ENCODE assay signal across 12 mouse cellular contexts in genomic region chr11:84825261-84825807, GRCm38 (mm10). TPM values are rescaled to one million over a fixed set of nuclear protein-coding genes. Genes with fewer than 3 reads are reported as not detected.
DNase-seq lines count a peak whose midpoint lies in the region; ATAC-seq and TF ChIP-seq lines count a peak whose summit lies in the region.
"Had no signal": no experiment of that assay in that cellular context is flagged by ENCODE, and none has a peak within 500 bp of the region (broad histone marks: within the 10 kb centered on the region; RNA-seq: fewer than 3 reads in every experiment).

No protein-coding gene starts in this region.

- peak overlapping the region; percentile 18; the same call in 1 of the 2 replicates for H3K4me3 ChIP-seq in heart, adult 2 months
- H3K4me3 ChIP-seq in lung, embryonic 14.5 days (ENCODE audit: low read depth, low read length): no peak overlapping the region
- 0 out of 2 replicates have a peak overlapping the region, but pooled peaks have one; percentile 89 for H3K4me3 ChIP-seq in heart, postnatal 0 days (ENCODE audit: low read depth, low read length)
- peak overlapping the region; percentile 89 for H3K4me3 ChIP-seq in liver, embryonic 16.5 days (ENCODE audit: low read depth, low read length)
- H3K4me3 ChIP-seq: hindbrain, embryonic 13.5 days; limb, embryonic 10.5 days; lung, embryonic 15.5 days had no signal

- H3K79me2 ChIP-seq in heart, adult 2 months (replicated peaks; ENCODE audit: control insufficient read depth, insufficient read depth, low read length): 0 out of 2 replicates have a peak, but pooled peaks cover 1% of the 10 kb centered on the region

- peaks cover 12% of the 10 kb centered on the region for H3K36me3 ChIP-seq in heart, adult 2 months (ENCODE audit: control insufficient read depth, insufficient read depth, low read length)
- H3K36me3 ChIP-seq in lung, embryonic 14.5 days (ENCODE audit: insufficient read depth): no peaks in the 10 kb centered on the region
- H3K36me3 ChIP-seq in heart, postnatal 0 days (replicated peaks; ENCODE audit: control insufficient read depth, insufficient read depth, low read length): peaks cover 21% of the 10 kb centered on the region
- peaks cover 37% of the 10 kb centered on the region for H3K36me3 ChIP-seq in liver, embryonic 16.5 days (ENCODE audit: control insufficient read depth, insufficient read depth)
- H3K36me3 ChIP-seq: lung, embryonic 15.5 days had no signal

- peak; percentile 17 to 25 for DNase-seq in heart, adult 2 months
- DNase-seq in heart, postnatal 4 days: no peak
- DNase-seq in lung, embryonic 14.5 days: no peak
- no peak for DNase-seq in lung, postnatal 14 days
- DNase-seq in heart, postnatal 0 days (ENCODE audit: low spot score): no peak
- no peak for DNase-seq in right cerebral cortex, postnatal 4 days
- no peak for DNase-seq in layer of hippocampus, adult 18-20 months (ENCODE audit: low spot score in 2 of 2)
- DNase-seq: midbrain, embryonic 14.5 days had no signal

- peak overlapping the region; percentile 27; the same call in 1 of the 2 replicates for H3K4me2 ChIP-seq in lung, embryonic 14.5 days
- H3K4me2 ChIP-seq in heart, postnatal 0 days (ENCODE audit: low read depth, low read length): peak overlapping the region; percentile 74
- H3K4me2 ChIP-seq in liver, embryonic 16.5 days (ENCODE audit: low read depth, low read length): peak overlapping the region; percentile 94
- H3K4me2 ChIP-seq: hindbrain, embryonic 13.5 days; lung, embryonic 15.5 days had no signal

- TF ChIP-seq POLR2A in heart, adult 2 months (IDR thresholded peaks at IDR 0.05; ENCODE audit: insufficient read depth, low read depth, low read length): no peak

- H3K27me3 ChIP-seq in heart, adult 2 months (ENCODE audit: control insufficient read depth, insufficient read depth, low read length): no peaks in the 10 kb centered on the region
- no peaks in the 10 kb centered on the region for H3K27me3 ChIP-seq in lung, embryonic 14.5 days (ENCODE audit: insufficient read depth, low read length)
- no peaks in the 10 kb centered on the region for H3K27me3 ChIP-seq in heart, postnatal 0 days (ENCODE audit: control insufficient read depth, insufficient read depth, low read length)
- H3K27me3 ChIP-seq in liver, embryonic 16.5 days (ENCODE audit: control insufficient read depth, insufficient read depth, low read depth, low read length): no peaks in the 10 kb centered on the region
- H3K27me3 ChIP-seq: hindbrain, embryonic 13.5 days; lung, embryonic 15.5 days had no signal

- no peaks in the 10 kb centered on the region for H3K9me3 ChIP-seq in lung, embryonic 14.5 days (ENCODE audit: low read depth, low read length)
- H3K9me3 ChIP-seq in heart, postnatal 0 days (replicated peaks; ENCODE audit: control insufficient read depth, low read length): no peaks in the 10 kb centered on the region
- no peaks in the 10 kb centered on the region for H3K9me3 ChIP-seq in liver, embryonic 16.5 days (replicated peaks; ENCODE audit: control insufficient read depth, low read length)
- H3K9me3 ChIP-seq: hindbrain, embryonic 13.5 days; limb, embryonic 10.5 days; lung, embryonic 15.5 days had no signal

- TF ChIP-seq EP300 in heart, adult 2 months (IDR thresholded peaks at IDR 0.05; ENCODE audit: insufficient read depth, low read depth, low read length): no peak
- TF ChIP-seq EP300 in heart, postnatal 0 days (IDR thresholded peaks at IDR 0.05; ENCODE audit: low read depth): no peak

- no peak for TF ChIP-seq CTCF in heart, adult 2 months (IDR thresholded peaks at IDR 0.05)
- TF ChIP-seq CTCF in lung, embryonic 14.5 days (IDR thresholded peaks at IDR 0.05; ENCODE audit: low read depth): no peak
- no peak for TF ChIP-seq CTCF in heart, postnatal 0 days (IDR thresholded peaks at IDR 0.05; ENCODE audit: low read depth)

- intact Hi-C loops in heart, adult 2 months (cut with DNase I): no loop called here

- peak overlapping the region; percentile 89 for H3K27ac ChIP-seq in heart, adult 2 months
- no peak overlapping the region for H3K27ac ChIP-seq in lung, embryonic 14.5 days (ENCODE audit: low read depth)
- H3K27ac ChIP-seq in heart, postnatal 0 days (ENCODE audit: low read depth): peak overlapping the region; percentile 97
- peak overlapping the region; percentile 96 for H3K27ac ChIP-seq in liver, embryonic 16.5 days (ENCODE audit: low read length)
- H3K27ac ChIP-seq: hindbrain, embryonic 13.5 days; limb, embryonic 10.5 days; lung, embryonic 15.5 days had no signal

- H3K9ac ChIP-seq in heart, adult 2 months (ENCODE audit: low read depth, low read length): peak overlapping the region; percentile 59
- no peak overlapping the region for H3K9ac ChIP-seq in lung, embryonic 14.5 days
- H3K9ac ChIP-seq in heart, postnatal 0 days (replicated peaks; ENCODE audit: low read depth, low read length): peak overlapping the region; percentile 48
- peak overlapping the region; percentile 95 for H3K9ac ChIP-seq in liver, embryonic 16.5 days (ENCODE audit: low read depth, low read length)
- H3K9ac ChIP-seq: hindbrain, embryonic 13.5 days; lung, embryonic 15.5 days had no signal

- ATAC-seq in lung, embryonic 14.5 days (ENCODE audit: insufficient read depth): no peak
- ATAC-seq in heart, postnatal 0 days (ENCODE audit: insufficient read depth, low read depth): no peak
- ATAC-seq in liver, embryonic 16.5 days (ENCODE audit: low read depth): no peak

- peaks cover 9% of the 10 kb centered on the region for H3K4me1 ChIP-seq in heart, adult 2 months (ENCODE audit: control insufficient read depth, insufficient read depth, low read length)
- H3K4me1 ChIP-seq in lung, embryonic 14.5 days (ENCODE audit: insufficient read depth): 0 out of 2 replicates have a peak, but pooled peaks cover 2% of the 10 kb centered on the region
- peaks cover 45% of the 10 kb centered on the region for H3K4me1 ChIP-seq in heart, postnatal 0 days (ENCODE audit: control insufficient read depth, insufficient read depth)
- peaks cover 46% of the 10 kb centered on the region for H3K4me1 ChIP-seq in liver, embryonic 16.5 days (ENCODE audit: control insufficient read depth, low read depth, low read length)

- 64% methylated on average over 10 of the region's 10 CpGs for WGBS in heart, adult 2 months
- WGBS in lung, embryonic 14.5 days: 79% methylated on average over 10 of the region's 10 CpGs
- 68% methylated on average over 10 of the region's 10 CpGs for WGBS in heart, postnatal 0 days
- 84% methylated on average over 10 of the region's 10 CpGs for WGBS in liver, embryonic 16.5 days (ENCODE audit: insufficient replicate concordance)

RNA-seq across cellular contexts. Expression of gene Dhrs11, which starts 3.5 kb away (rescaled TPM):
- total RNA-seq in heart, adult 2 months (2021): 100 to 1,000 TPM in 1 of 2 experiments, 10 to 100 TPM in 1; 87.7 to 108 TPM
- polyA plus RNA-seq in heart, adult 2 months (2012; rRNA removed): 186 and 232 TPM in 2 replicates
- 10 to 100 TPM; 78.8 to 81.5 TPM for total RNA-seq in heart, postnatal 4 days (2021)
- 11.1 and 11.4 TPM in 2 replicates for polyA plus RNA-seq in lung, embryonic 14.5 days (2014; fragmentation: Nextera tagmentation; extraction: Ambion mirVana)
- 148 and 166 TPM in 2 replicates for total RNA-seq in heart, postnatal 0 days (2014; rRNA removed; ENCODE audit: low replicate concordance)
- polyA plus RNA-seq in heart, postnatal 0 days (2015; fragmentation: Nextera tagmentation; extraction: Ambion mirVana): 110 TPM in 2 replicates
- 231 and 247 TPM in 2 replicates for polyA plus RNA-seq in liver, embryonic 16.5 days (2015; fragmentation: Nextera tagmentation; extraction: Ambion mirVana)
- total RNA-seq in layer of hippocampus, adult 18-20 months (2021): 1 to 10 TPM; 5.3 to 5.8 TPM

RNA-seq across cellular contexts. Expression of gene Mrm1, which starts 6.0 kb away (rescaled TPM):
- total RNA-seq in heart, adult 2 months (2021): 10 to 100 TPM; 18.9 to 19.7 TPM
- 14.7 and 28.1 TPM in 2 replicates for polyA plus RNA-seq in heart, adult 2 months (2012; rRNA removed)
- total RNA-seq in heart, postnatal 4 days (2021): 10 to 100 TPM; 11.9 to 12.8 TPM
- 7.6 and 12.1 TPM in 2 replicates for polyA plus RNA-seq in lung, embryonic 14.5 days (2014; fragmentation: Nextera tagmentation; extraction: Ambion mirVana)
- 13.9 and 33.7 TPM in 2 replicates for total RNA-seq in heart, postnatal 0 days (2014; rRNA removed; ENCODE audit: low replicate concordance)
- polyA plus RNA-seq in heart, postnatal 0 days (2015; fragmentation: Nextera tagmentation; extraction: Ambion mirVana): 21.5 and 21.9 TPM in 2 replicates
- polyA plus RNA-seq in liver, embryonic 16.5 days (2015; fragmentation: Nextera tagmentation; extraction: Ambion mirVana): 12.9 and 14.5 TPM in 2 replicates
- total RNA-seq in layer of hippocampus, adult 18-20 months (2021): 10 to 100 TPM in 1 of 2 experiments, 1 to 10 TPM in 1; 9.0 to 13.0 TPM

RNA-seq across cellular contexts. Expression of gene Ggnbp2, which starts 45.3 kb away (rescaled TPM):
- total RNA-seq in heart, adult 2 months (2021): 10 to 100 TPM; 47.9 to 54.9 TPM
- 22.9 and 39.2 TPM in 2 replicates for polyA plus RNA-seq in heart, adult 2 months (2012; rRNA removed)
- 10 to 100 TPM; 55.5 to 64.4 TPM for total RNA-seq in heart, postnatal 4 days (2021)
- 63.7 and 64.2 TPM in 2 replicates for polyA plus RNA-seq in lung, embryonic 14.5 days (2014; fragmentation: Nextera tagmentation; extraction: Ambion mirVana)
- total RNA-seq in heart, postnatal 0 days (2014; rRNA removed; ENCODE audit: low replicate concordance): 31.2 and 35.0 TPM in 2 replicates
- polyA plus RNA-seq in heart, postnatal 0 days (2015; fragmentation: Nextera tagmentation; extraction: Ambion mirVana): 37.2 and 39.4 TPM in 2 replicates
- polyA plus RNA-seq in liver, embryonic 16.5 days (2015; fragmentation: Nextera tagmentation; extraction: Ambion mirVana): 48.4 and 50.3 TPM in 2 replicates
- total RNA-seq in layer of hippocampus, adult 18-20 months (2021): 10 to 100 TPM; 80.6 to 88.2 TPM

RNA-seq across cellular contexts. Expression of gene Myo19, which starts 54.6 kb away (rescaled TPM):
- 1 to 10 TPM; 5.7 to 5.9 TPM for total RNA-seq in heart, adult 2 months (2021)
- polyA plus RNA-seq in heart, adult 2 months (2012; rRNA removed): 7.5 and 10.4 TPM in 2 replicates
- total RNA-seq in heart, postnatal 4 days (2021): 10 to 100 TPM; 13.7 to 15.4 TPM
- 11.7 and 12.6 TPM in 2 replicates for polyA plus RNA-seq in lung, embryonic 14.5 days (2014; fragmentation: Nextera tagmentation; extraction: Ambion mirVana)
- total RNA-seq in heart, postnatal 0 days (2014; rRNA removed; ENCODE audit: low replicate concordance): 2.1 and 12.6 TPM in 2 replicates
- 2.6 and 3.0 TPM in 2 replicates for polyA plus RNA-seq in heart, postnatal 0 days (2015; fragmentation: Nextera tagmentation; extraction: Ambion mirVana)
- 3.0 and 3.3 TPM in 2 replicates for polyA plus RNA-seq in liver, embryonic 16.5 days (2015; fragmentation: Nextera tagmentation; extraction: Ambion mirVana)
- total RNA-seq in layer of hippocampus, adult 18-20 months (2021): 1 to 10 TPM; 7.4 to 7.9 TPM

RNA-seq across cellular contexts. Expression of gene Pigw, which starts 54.8 kb away (rescaled TPM):
- total RNA-seq in heart, adult 2 months (2021): 1 to 10 TPM; 5.6 to 6.3 TPM
- 2.3 and 5.3 TPM in 2 replicates for polyA plus RNA-seq in heart, adult 2 months (2012; rRNA removed)
- total RNA-seq in heart, postnatal 4 days (2021): 1 to 10 TPM; 6.4 to 7.8 TPM
- polyA plus RNA-seq in lung, embryonic 14.5 days (2014; fragmentation: Nextera tagmentation; extraction: Ambion mirVana): 1.9 and 2.9 TPM in 2 replicates
- 0.77 and 2.5 TPM in 2 replicates for total RNA-seq in heart, postnatal 0 days (2014; rRNA removed; ENCODE audit: low replicate concordance)
- 1.6 and 2.1 TPM in 2 replicates for polyA plus RNA-seq in heart, postnatal 0 days (2015; fragmentation: Nextera tagmentation; extraction: Ambion mirVana)
- polyA plus RNA-seq in liver, embryonic 16.5 days (2015; fragmentation: Nextera tagmentation; extraction: Ambion mirVana): 1.3 and 1.4 TPM in 2 replicates
- total RNA-seq in layer of hippocampus, adult 18-20 months (2021): 1 to 10 TPM; 7.1 to 7.5 TPM

Comparison
In these comparisons a context has a peak if more than half of its experiments do, and no peak if none do; other contexts are left out.
1. DNase-seq: peak in heart, adult 2 months (2 of 2); none in heart, postnatal 4 days (single experiment), lung, embryonic 14.5 days (single experiment), lung, postnatal 14 days (single experiment), heart, postnatal 0 days (single experiment), right cerebral cortex, postnatal 4 days (single experiment) and layer of hippocampus, adult 18-20 months (0 of 2).
2. H3K4me2 ChIP-seq: peak in every context shown above with its lines; median percentile 94 in liver, embryonic 16.5 days; 74 in heart, postnatal 0 days; 27 in lung, embryonic 14.5 days.
3. RNA of gene Dhrs11, which starts 3.5 kb away (total RNA-seq): 148 to 166 TPM in heart, postnatal 0 days, 87.7 to 108 TPM in heart, adult 2 months and 78.8 to 81.5 TPM in heart, postnatal 4 days; 5.3 to 5.8 TPM in layer of hippocampus, adult 18-20 months; every median in the first group is over 10 times any median in the second.